Mouse (Mus musculus) myocyte (in vitro differentiated cells): ENCODE measurements around the gene Ppp2r5d. TPM values are rescaled to one million over a fixed set of nuclear protein-coding genes. Genes with fewer than 3 reads are reported as not detected.
A peak's percentile ranks its signal among the peaks of the same experiment; 100 is the strongest.

ENCODE experiments used
- H3K27me3 ChIP-seq: one replicate; pipeline ENCODE4 v1.6.1; 2011; ENCODE audit not compliant: control insufficient read depth, insufficient read depth, insufficient read length
- H3K36me3 ChIP-seq: one replicate; pipeline ENCODE4 v1.6.1; 2011; ENCODE audit not compliant: control insufficient read depth, insufficient read depth
- H3K4me2 ChIP-seq: one replicate; pipeline ENCODE4 v1.6.1; 2011; ENCODE audit warnings: low read depth, control low read depth
- H3K4me3 ChIP-seq: one replicate; pipeline ENCODE4 v1.5.1; 2011; ENCODE audit warnings: mild to moderate bottlenecking, control low read depth, moderate library complexity
- H3K79me2 ChIP-seq: one replicate; pipeline ENCODE4 v1.6.1; 2011; ENCODE audit not compliant: control insufficient read depth, insufficient read depth
- H3ac ChIP-seq: one replicate; pipeline ENCODE4 v1.6.1; 2011; ENCODE audit not compliant: control insufficient read depth, insufficient read length
- CEBPB ChIP-seq: IDR thresholded peaks from 2 replicates; pipeline ENCODE4 v1.6.1; 2011; ENCODE audit warnings: mild to moderate bottlenecking, moderate library complexity; ENCODE audit not compliant: poor library complexity, insufficient read depth, severe bottlenecking
- E2F4 ChIP-seq: IDR thresholded peaks from one replicate; pipeline ENCODE4 v1.6.1; 2011; ENCODE audit warnings: mild to moderate bottlenecking, control low read depth, moderate library complexity; ENCODE audit not compliant: insufficient read depth
- MAX ChIP-seq: IDR thresholded peaks from one replicate; pipeline ENCODE4 v1.6.1; 2011; ENCODE audit warnings: low read depth, mild to moderate bottlenecking, control low read depth
- MYOD1 ChIP-seq, 3 experiments: IDR thresholded peaks; one replicate each; pipeline ENCODE4 v1.6.1; 2011; ENCODE audit warnings: control low read depth in 2 of 3, low read depth in 2 of 3, mild to moderate bottlenecking in 2 of 3, moderate library complexity in 1 of 3; ENCODE audit not compliant: insufficient read length in 2 of 3, control insufficient read depth in 1 of 3
- MYOG ChIP-seq, 3 experiments: IDR thresholded peaks; one replicate each; pipeline ENCODE4 v1.6.1; 2011; ENCODE audit warnings: control low read depth in 2 of 3, low read depth in 2 of 3, mild to moderate bottlenecking in 2 of 3; ENCODE audit not compliant: insufficient read length in 2 of 3, control insufficient read depth in 1 of 3, insufficient read depth in 1 of 3
- POLR2A ChIP-seq: IDR thresholded peaks from one replicate; pipeline ENCODE4 v1.6.1; 2011; ENCODE audit warnings: low read depth, mild to moderate bottlenecking, control low read depth, moderate library complexity; ENCODE audit not compliant: insufficient read length
- POLR2AphosphoS2 ChIP-seq: IDR thresholded peaks from one replicate; pipeline ENCODE4 v1.6.1; 2011; ENCODE audit warnings: low read depth, control low read depth; ENCODE audit not compliant: insufficient read length
- REST ChIP-seq: IDR thresholded peaks from one replicate; pipeline ENCODE4 v1.6.1; 2011; ENCODE audit warnings: mild to moderate bottlenecking, control low read depth, moderate library complexity; ENCODE audit not compliant: insufficient read depth, insufficient read length
- SRF ChIP-seq: IDR thresholded peaks from one replicate; pipeline ENCODE4 v1.6.1; 2011; ENCODE audit warnings: low read depth; ENCODE audit not compliant: control insufficient read depth, insufficient read length
- TCF12 ChIP-seq: IDR thresholded peaks from one replicate; pipeline ENCODE4 v1.6.1; 2011; ENCODE audit warnings: mild to moderate bottlenecking, control low read depth; ENCODE audit not compliant: poor library complexity, insufficient read depth, severe bottlenecking
- TCF3 ChIP-seq: IDR thresholded peaks from one replicate; pipeline ENCODE4 v1.6.1; 2011; ENCODE audit warnings: low read depth, control low read depth; ENCODE audit not compliant: insufficient read length
- USF1 ChIP-seq: IDR thresholded peaks from one replicate; pipeline ENCODE4 v1.6.1; 2011; ENCODE audit warnings: low read depth, mild to moderate bottlenecking, control low read depth, moderate library complexity
- polyA plus RNA-seq: library from polyadenylated mRNA; unstranded; fragments of >200 nt; fragmentation: generic; extraction: Trizol; gene quantifications from one replicate; pipeline ENCODE4 v1.2.1, GENCODE M21; 2012; ENCODE audit warnings: missing spikeins

Gene Ppp2r5d
- polyA plus RNA-seq, 1 experiment = 79.6 TPM

DNA sequence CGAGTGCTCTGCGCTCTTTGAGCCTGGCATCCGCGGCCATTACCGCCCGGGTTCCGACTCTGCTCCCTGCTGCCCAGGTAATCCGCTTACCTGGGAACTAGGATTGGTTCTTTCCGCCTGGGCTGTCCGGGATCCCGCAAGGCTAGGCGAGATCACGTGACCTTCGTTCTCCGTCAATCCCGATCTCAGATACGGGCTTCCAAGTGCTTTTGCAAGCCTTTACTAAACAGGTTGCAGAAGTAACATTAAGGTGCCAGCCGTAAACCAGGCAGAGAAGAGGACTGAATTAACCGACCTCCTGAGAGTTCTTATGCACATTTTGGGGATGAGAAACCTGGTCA, 58.6 kb downstream of the Ppp2r5d start:
- peaks cover 12% of the 10 kb centered on the region for H3K79me2 ChIP-seq

DNA sequence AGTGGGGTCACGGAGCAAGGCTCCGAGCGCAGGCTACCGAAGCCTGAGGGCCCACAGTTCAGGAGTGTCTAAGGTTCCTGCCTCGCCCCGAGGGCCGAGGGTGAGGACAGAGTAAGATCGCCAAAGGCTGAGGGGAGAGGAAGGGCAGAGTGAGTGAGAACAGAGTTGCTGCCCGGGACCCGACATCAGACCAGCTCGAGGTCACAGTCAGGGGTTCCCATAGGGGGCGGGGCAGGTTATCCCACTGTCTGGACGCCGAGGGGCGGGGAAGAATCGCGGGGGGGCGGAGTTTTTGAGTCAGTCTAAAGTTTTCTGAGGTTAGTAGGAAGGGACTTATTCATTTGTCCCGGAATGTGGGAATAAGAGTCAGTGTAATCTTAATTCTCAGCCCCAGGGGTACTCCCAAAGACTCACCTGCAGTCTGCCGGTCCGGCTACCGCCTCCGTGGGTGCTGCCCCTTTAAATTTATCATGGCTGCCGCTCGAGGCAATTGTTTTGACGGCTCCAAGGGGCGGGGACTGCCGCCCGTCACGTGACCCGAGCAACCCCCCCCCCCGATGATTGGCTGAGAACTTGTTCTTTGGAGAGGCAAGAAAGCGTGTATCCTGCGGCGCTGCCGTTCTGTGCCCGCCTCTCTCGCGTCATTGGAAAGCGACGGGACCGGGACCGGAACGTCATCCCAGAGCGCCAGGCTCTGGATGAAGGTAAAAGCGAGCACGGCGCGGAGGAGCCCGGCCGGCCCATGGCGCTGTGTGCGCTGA, 59.2 kb downstream of the Ppp2r5d start, which contains the start of the genes Klc4 and Mrpl2:
Gene Klc4 (minus strand): TSS at position 462 of the 761 bp plus-strand sequence.
Gene Mrpl2 (plus strand): TSS at position 669 of the 761 bp plus-strand sequence.
- peak within 1 kb of the TSS; percentile 98 for H3K4me2 ChIP-seq
- H3K79me2 ChIP-seq = peaks cover 12% of the 10 kb centered on the region
- no peaks in the 10 kb centered on the region for H3K27me3 ChIP-seq
- TF ChIP-seq CEBPB (no peak), MYOD1 (IDR thresholded peaks at IDR 0.05; ENCODE audit: control insufficient read depth in 1 of 3, insufficient read length in 2 of 3, low read depth in 2 of 3) (no peak), TCF12 (no peak), POLR2A (peak; percentile 96), MYOG (IDR thresholded peaks at IDR 0.05; ENCODE audit: control insufficient read depth in 1 of 3, insufficient read depth in 1 of 3, insufficient read length in 2 of 3, low read depth in 2 of 3) (peak in 1 of 3 experiments; percentile 18), POLR2AphosphoS2 (peak; percentile 96), USF1 (peak; percentile 83), SRF (peak; percentile 89), E2F4 (peak; percentile 32), REST (no peak), MAX (no peak), TCF3 (no peak)
- H3K36me3 ChIP-seq = peaks cover 8% of the 10 kb centered on the region
- peak within 1 kb of the TSS; percentile 20 for H3ac ChIP-seq
- peak within 1 kb of the TSS; percentile 78 for H3K4me3 ChIP-seq

More for the DNA sequence above, 58.6 kb downstream of the Ppp2r5d start:
- H3K4me2 ChIP-seq = peak overlapping the region; percentile 96
- H3K36me3 ChIP-seq = peaks cover 5% of the 10 kb centered on the region
- TF ChIP-seq SRF = no peak
- no peak for TF ChIP-seq E2F4
- no peak for TF ChIP-seq TCF12
- TF ChIP-seq MAX = no peak
- no peak for TF ChIP-seq CEBPB
- no peak for TF ChIP-seq REST
- peak; percentile 93 for TF ChIP-seq USF1
- no peak for TF ChIP-seq POLR2A
- H3ac ChIP-seq = peak overlapping the region; percentile 20
- H3K27me3 ChIP-seq = no peaks in the 10 kb centered on the region
- H3K4me3 ChIP-seq = peak overlapping the region; percentile 78

DNA sequence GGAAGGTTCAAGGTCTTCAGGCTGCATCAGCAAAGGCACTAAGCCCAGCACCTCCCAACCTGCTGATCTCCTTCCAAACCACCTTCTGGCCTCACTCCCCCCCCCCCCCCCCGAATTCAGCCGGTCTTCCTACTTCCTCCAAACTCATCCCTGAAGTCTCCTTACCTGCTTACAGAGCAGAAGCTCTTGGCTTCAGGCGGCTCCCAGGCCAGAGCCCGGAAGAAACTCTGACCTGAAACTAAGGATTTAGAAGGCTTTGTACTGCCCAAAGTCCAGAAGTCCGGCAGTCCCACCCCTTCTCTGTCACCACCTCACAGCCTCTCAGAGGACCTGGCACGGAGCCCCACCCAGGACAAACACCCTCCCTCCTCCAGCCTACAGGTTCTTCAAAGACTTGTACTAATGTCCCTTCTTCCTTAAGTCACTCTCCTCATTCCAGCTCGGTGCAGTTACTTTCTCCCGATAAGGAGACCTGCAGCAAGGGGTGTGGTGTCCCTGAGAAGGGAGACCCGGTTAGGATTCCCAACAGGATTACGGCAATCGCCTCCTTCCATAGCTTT, 59.9 kb downstream of the Ppp2r5d start:
- Histone ChIP-seq H3K36me3 (peaks cover 9% of the 10 kb centered on the region), H3K79me2 (peaks cover 12% of the 10 kb centered on the region), H3K27me3 (no peaks in the 10 kb centered on the region), H3K4me2 (peak overlapping the region; percentile 98), H3K4me3 (peak overlapping the region; percentile 78), H3ac (peak overlapping the region; percentile 20)
- TF ChIP-seq TCF3 = no peak
- no peak for TF ChIP-seq USF1
- TF ChIP-seq CEBPB = no peak
- TF ChIP-seq MYOG (IDR thresholded peaks at IDR 0.05; ENCODE audit: control insufficient read depth in 1 of 3, insufficient read depth in 1 of 3, insufficient read length in 2 of 3, low read depth in 2 of 3) = no peak
- TF ChIP-seq POLR2AphosphoS2 = no peak
- TF ChIP-seq E2F4 = no peak
- no peak for TF ChIP-seq REST
- no peak for TF ChIP-seq TCF12
- no peak for TF ChIP-seq POLR2A

DNA sequence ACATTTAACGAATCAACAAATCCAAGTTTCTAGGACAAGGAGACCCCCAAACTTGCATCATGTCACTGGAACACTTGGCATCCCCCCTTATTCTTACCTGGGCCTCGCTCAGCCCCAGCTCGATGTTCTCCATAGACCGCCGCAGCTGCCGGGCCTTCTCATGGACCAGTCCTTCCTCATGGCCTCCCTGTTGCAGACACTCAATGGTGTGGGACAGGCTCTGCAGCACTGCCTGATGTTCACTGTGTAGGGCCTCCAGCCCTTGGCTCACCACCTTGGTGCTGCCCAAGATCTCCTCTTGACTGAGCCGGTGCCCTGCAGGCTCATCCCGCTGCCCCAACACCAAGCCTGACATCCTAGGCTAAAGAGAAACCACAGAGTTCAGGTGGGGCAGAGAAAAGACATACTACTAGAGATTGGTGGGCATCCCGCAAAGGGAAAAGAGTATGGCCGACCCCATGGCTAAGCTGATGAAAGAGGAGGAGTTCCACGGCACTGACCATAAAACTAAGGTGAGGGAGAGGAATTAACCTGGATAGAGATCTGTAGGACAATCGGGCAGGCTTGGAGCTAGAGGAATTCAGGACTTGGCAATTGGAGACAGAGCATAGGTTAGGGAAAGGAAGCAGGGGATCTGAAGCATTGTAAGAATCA, 60.6 kb downstream of the Ppp2r5d start:
- peaks cover 12% of the 10 kb centered on the region for H3K79me2 ChIP-seq
- no peaks in the 10 kb centered on the region for H3K27me3 ChIP-seq
- peak overlapping the region; percentile 98 for H3K4me2 ChIP-seq
- no peak overlapping the region for H3ac ChIP-seq
- peaks cover 9% of the 10 kb centered on the region for H3K36me3 ChIP-seq
- TF ChIP-seq USF1 = no peak
- no peak for TF ChIP-seq SRF
- no peak for TF ChIP-seq E2F4
- no peak for TF ChIP-seq POLR2A
- TF ChIP-seq MAX = no peak
- TF ChIP-seq TCF3 = no peak
- no peak for TF ChIP-seq CEBPB
- TF ChIP-seq TCF12 = no peak
- no peak for TF ChIP-seq POLR2AphosphoS2
- no peak for TF ChIP-seq REST
- no peak for TF ChIP-seq MYOD1 (IDR thresholded peaks at IDR 0.05; ENCODE audit: control insufficient read depth in 1 of 3, insufficient read length in 2 of 3, low read depth in 2 of 3)
- peak overlapping the region; percentile 78 for H3K4me3 ChIP-seq
